Mouse (Mus musculus) megakaryocyte, embryonic 14.5 days (primary cell): ENCODE results near the gene Efnb3.

Experiments
- FLI1 ChIP-seq: IDR thresholded peaks from 2 replicates; pipeline ENCODE4 v1.6.1; 2012; ENCODE audit warnings: low read length, inconsistent platforms, mixed read lengths
- GATA1 ChIP-seq: IDR thresholded peaks from 3 replicates; pipeline ENCODE4 v1.6.1; 2012; ENCODE audit warnings: mixed read lengths, low read length, inconsistent platforms, borderline replicate concordance

GRCm38 (mm10) chr11:69519976-69520375 is 40.0 kb downstream of the Efnb3 start:
- TF ChIP-seq FLI1 (no peak), GATA1 (no peak)
